Mouse (Mus musculus) MEL (cell line): ENCODE data around the gene Cds2. TPM values are rescaled to one million over a fixed set of nuclear protein-coding genes. Genes with fewer than 3 reads are reported as not detected.
"Not testable (repeated sequence)": the region's sequence is repeated elsewhere in the genome, so short reads cannot be mapped to it uniquely, and the experiment has no call there.

Experiments
- DNase-seq: peaks from one replicate; pipeline ENCODE4 v3.0.0; 2011; ENCODE audit warnings: low read depth, low spot score
- H3K27ac ChIP-seq: 2 replicates; pipeline ENCODE4 v1.5.1; 2012; ENCODE audit warnings: low read depth, mild to moderate bottlenecking, control low read depth, low read length, moderate library complexity; ENCODE audit not compliant: control insufficient read depth
- H3K27me3 ChIP-seq, 2 experiments: fragments of 150-350 bp in 1 of 2; sonication (generic) in 1 of 2; 2 replicates each; pipeline ENCODE4 v1.6.1; 2012; ENCODE audit warnings: low read length in 2 of 2, mild to moderate bottlenecking in 2 of 2, improper control_type of control experiment in 1 of 2, moderate library complexity in 1 of 2; ENCODE audit not compliant: insufficient read depth in 2 of 2, control insufficient read depth in 1 of 2
- H3K36me3 ChIP-seq, 2 experiments: 2 replicates each; pipeline ENCODE4 v1.6.1; 2012 to 2014; ENCODE audit warnings: low read length in 2 of 2, improper control_type of control experiment in 1 of 2, inconsistent platforms in 1 of 2, mild to moderate bottlenecking in 1 of 2; ENCODE audit not compliant: insufficient read depth in 2 of 2, control insufficient read depth in 1 of 2
- H3K4me1 ChIP-seq, 2 experiments: fragments of 150-350 bp in 1 of 2; sonication (generic) in 1 of 2; 2 replicates each; pipeline ENCODE4 v1.6.1; 2012; ENCODE audit warnings: low read length in 2 of 2, improper control_type of control experiment in 1 of 2, mild to moderate bottlenecking in 1 of 2; ENCODE audit not compliant: insufficient read depth in 2 of 2, control insufficient read depth in 1 of 2
- H3K4me3 ChIP-seq, 2 experiments: fragments of 150-350 bp in 1 of 2; sonication (generic) in 1 of 2; 2 replicates each; pipeline ENCODE4 v1.5.1; 2012; ENCODE audit warnings: low read depth in 2 of 2, low read length in 2 of 2, mild to moderate bottlenecking in 2 of 2, moderate library complexity in 2 of 2, control low read depth in 1 of 2, improper control_type of control experiment in 1 of 2; ENCODE audit not compliant: control insufficient read depth in 1 of 2, insufficient read depth in 1 of 2
- H3K79me2 ChIP-seq: 2 replicates; pipeline ENCODE4 v1.6.1; 2012; ENCODE audit warnings: mild to moderate bottlenecking, low read length, moderate library complexity; ENCODE audit not compliant: control insufficient read depth, poor library complexity, insufficient read depth
- H3K9ac ChIP-seq: 2 replicates; pipeline ENCODE4 v1.6.1; 2012; ENCODE audit warnings: low read depth, mild to moderate bottlenecking, control low read depth, low read length, moderate library complexity; ENCODE audit not compliant: control insufficient read depth, poor library complexity, severe bottlenecking
- H3K9me3 ChIP-seq: fragments of 150-350 bp; sonication (generic); replicated peaks from 2 replicates; pipeline ENCODE4 v1.6.1; 2012; ENCODE audit warnings: mild to moderate bottlenecking, low read length, improper control_type of control experiment, moderate library complexity; ENCODE audit not compliant: insufficient read depth
- BHLHE40 ChIP-seq: IDR thresholded peaks from 2 replicates; pipeline ENCODE4 v1.6.1; 2012; ENCODE audit warnings: low read depth, mild to moderate bottlenecking, inconsistent platforms, low read length, improper control_type of control experiment, borderline replicate concordance
- CHD2 ChIP-seq: IDR thresholded peaks from 2 replicates; pipeline ENCODE4 v1.6.1; 2011; ENCODE audit warnings: low read length, improper control_type of control experiment
- CTCF ChIP-seq, 3 experiments: IDR thresholded peaks in 2 of 3; conservative IDR thresholded peaks in 1 of 3; 2 replicates each; pipeline ENCODE4 v1.5.1; 2011 to 2012; ENCODE audit warnings: low read length in 3 of 3, low read depth in 2 of 3, mild to moderate bottlenecking in 2 of 3, improper control_type of control experiment in 1 of 3, inconsistent platforms in 1 of 3, mixed read lengths in 1 of 3, moderate library complexity in 1 of 3; ENCODE audit not compliant: control insufficient read depth in 1 of 3, insufficient read depth in 1 of 3, poor library complexity in 1 of 3, severe bottlenecking in 1 of 3
- E2F4 ChIP-seq: IDR thresholded peaks from 2 replicates; pipeline ENCODE4 v1.6.1; 2011; ENCODE audit warnings: low read depth, low read length, improper control_type of control experiment, borderline replicate concordance
- ELF1 ChIP-seq: IDR thresholded peaks from 2 replicates; pipeline ENCODE4 v1.6.1; 2014; ENCODE audit warnings: low read depth, mild to moderate bottlenecking, inconsistent platforms, low read length, improper control_type of control experiment, moderate library complexity
- EP300 ChIP-seq, 2 experiments: IDR thresholded peaks; 2 replicates each; pipeline ENCODE4 v1.6.1; 2011; ENCODE audit warnings: improper control_type of control experiment in 2 of 2, low read length in 2 of 2, low read depth in 1 of 2, mild to moderate bottlenecking in 1 of 2
- GATA1 ChIP-seq: IDR thresholded peaks from 2 replicates; pipeline ENCODE4 v1.6.1; 2011; ENCODE audit warnings: low read depth, low read length, improper control_type of control experiment
- KAT2A ChIP-seq: conservative IDR thresholded peaks from 2 replicates; pipeline ENCODE4 v1.6.1; 2012; ENCODE audit warnings: low read depth, low read length, improper control_type of control experiment, inconsistent platforms
- MAX ChIP-seq: IDR thresholded peaks from 2 replicates; pipeline ENCODE4 v1.6.1; 2011; ENCODE audit warnings: low read length, improper control_type of control experiment
- MAZ ChIP-seq: IDR thresholded peaks from 2 replicates; pipeline ENCODE4 v1.6.1; 2012; ENCODE audit warnings: low read depth, mild to moderate bottlenecking, inconsistent platforms, low read length, improper control_type of control experiment
- MXI1 ChIP-seq: IDR thresholded peaks from 2 replicates; pipeline ENCODE4 v1.6.1; 2011; ENCODE audit warnings: mild to moderate bottlenecking, low read depth, low read length, improper control_type of control experiment
- NELFE ChIP-seq: IDR thresholded peaks from 2 replicates; pipeline ENCODE4 v1.6.1; 2011; ENCODE audit warnings: low read depth, low read length, improper control_type of control experiment
- RAD21 ChIP-seq: IDR thresholded peaks from 2 replicates; pipeline ENCODE4 v1.6.1; 2011; ENCODE audit warnings: mild to moderate bottlenecking, low read depth, low read length, improper control_type of control experiment
- SIN3A ChIP-seq: IDR thresholded peaks from 2 replicates; pipeline ENCODE4 v1.6.1; 2012; ENCODE audit warnings: low read length, improper control_type of control experiment, inconsistent platforms
- SMC3 ChIP-seq: IDR thresholded peaks from 2 replicates; pipeline ENCODE4 v1.6.1; 2011; ENCODE audit warnings: low read depth, low read length, improper control_type of control experiment
- TAL1 ChIP-seq: IDR thresholded peaks from 2 replicates; pipeline ENCODE4 v1.6.1; 2012; ENCODE audit warnings: mild to moderate bottlenecking, inconsistent platforms, low read length, moderate library complexity, mixed read lengths
- TBP ChIP-seq: IDR thresholded peaks from 2 replicates; pipeline ENCODE4 v1.8.0; 2011; ENCODE audit warnings: low read depth, low read length, improper control_type of control experiment
- TCF12 ChIP-seq: IDR thresholded peaks from 2 replicates; pipeline ENCODE4 v1.6.1; 2014; ENCODE audit warnings: low read depth, mild to moderate bottlenecking, inconsistent platforms, low read length, improper control_type of control experiment, moderate library complexity
- UBTF ChIP-seq: IDR thresholded peaks from 2 replicates; pipeline ENCODE4 v1.6.1; 2012; ENCODE audit warnings: low read depth, mild to moderate bottlenecking, inconsistent platforms, low read length, improper control_type of control experiment, moderate library complexity, borderline replicate concordance; ENCODE audit not compliant: insufficient read depth
- USF2 ChIP-seq, 2 experiments: IDR thresholded peaks; 2 replicates each; pipeline ENCODE4 v1.6.1; 2011 to 2012; ENCODE audit warnings: improper control_type of control experiment in 2 of 2, low read length in 2 of 2, borderline replicate concordance in 1 of 2, inconsistent platforms in 1 of 2, low read depth in 1 of 2, mild to moderate bottlenecking in 1 of 2; ENCODE audit not compliant: insufficient read depth in 1 of 2
- ZKSCAN1 ChIP-seq: IDR thresholded peaks from 2 replicates; pipeline ENCODE4 v1.6.1; 2012; ENCODE audit warnings: low read depth, mild to moderate bottlenecking, inconsistent platforms, low read length, improper control_type of control experiment, moderate library complexity
- polyA plus RNA-seq, 2 experiments: library from polyadenylated mRNA; stranded (reverse) in 1 of 2; unstranded in 1 of 2; fragments of >175 nt in 1 of 2; fragments of >200 nt in 1 of 2; gene quantifications; 2 replicates each; pipeline versions ENCODE4 v1.2.1 to v1.2.4; 2012; ENCODE audit warnings: low replicate concordance in 2 of 2, low read depth in 1 of 2; ENCODE audit not compliant: insufficient read length in 2 of 2, insufficient read depth in 1 of 2, missing spikeins in 1 of 2
- total RNA-seq: library from RNA; depleted of rRNA; stranded (reverse); fragments of 300-350 nt; gene quantifications from 2 replicates; pipeline ENCODE4 v1.2.3, GENCODE M21; 2012

Gene Cds2
- total and polyA plus RNA-seq, 3 experiments, result 8.8 to 28.5 TPM; not detected in 1

GRCm38 (mm10) chr2:132312616-132313015 lies 49.7 kb downstream of the Cds2 start:
- Histone ChIP-seq H3K36me3 (peaks cover 0 to 18% of the 10 kb centered on the region in 2 experiments; a peak in 2 of 4 replicates), H3K4me1 (peaks cover 3 to 24% of the 10 kb centered on the region in 2 experiments)
- TF ChIP-seq TCF12 (no peak), MAX (no peak), SMC3 (no peak), GATA1 (no peak), MAZ (no peak), UBTF (no peak), ELF1 (no peak), NELFE (no peak), TAL1 (no peak), E2F4 (no peak), RAD21 (no peak), TBP (no peak), SIN3A (no peak), ZKSCAN1 (no peak), KAT2A (no peak), MXI1 (no peak), EP300 (IDR thresholded peaks at IDR 0.05; ENCODE audit: low read depth in 1 of 2, low read length in 2 of 2) (no peak), USF2 (IDR thresholded peaks at IDR 0.05; ENCODE audit: borderline replicate concordance in 1 of 2, insufficient read depth in 1 of 2, low read depth in 1 of 2, low read length in 2 of 2) (no peak)

GRCm38 (mm10) chr2:132313568-132313967 lies 50.6 kb downstream of the Cds2 start:
- Histone ChIP-seq H3K4me3 (no peak overlapping the region), H3K9me3 (no peaks in the 10 kb centered on the region), H3K36me3 (peaks cover 0 to 12% of the 10 kb centered on the region in 2 experiments; a peak in 2 of 4 replicates), H3K27ac (no peak overlapping the region), H3K4me1 (peaks cover 1 to 15% of the 10 kb centered on the region in 2 experiments; a peak in 3 of 4 replicates), H3K79me2 (no peaks in the 10 kb centered on the region), H3K9ac (no peak overlapping the region), H3K27me3 (no peaks in the 10 kb centered on the region)
- DNase-seq, result no peak
- TF ChIP-seq RAD21, result no peak
- TF ChIP-seq GATA1, result no peak
- TF ChIP-seq BHLHE40, result no peak
- no peak for TF ChIP-seq CHD2
- no peak for TF ChIP-seq CTCF (IDR thresholded peaks at IDR 0.05 in 2 of 3, conservative IDR thresholded peaks at IDR 0.05 in 1 of 3; ENCODE audit: control insufficient read depth in 1 of 3, insufficient read depth in 1 of 3, low read depth in 2 of 3, low read length in 3 of 3, poor library complexity in 1 of 3, severe bottlenecking in 1 of 3)

More at GRCm38 (mm10) chr2:132312616-132313015, 49.7 kb downstream of the Cds2 start:
- no peaks in the 10 kb centered on the region for H3K79me2 ChIP-seq
- no peaks in the 10 kb centered on the region for H3K27me3 ChIP-seq
- H3K9me3 ChIP-seq, result no peaks in the 10 kb centered on the region
- no peak overlapping the region for H3K9ac ChIP-seq
- no peak for DNase-seq
- no peak overlapping the region for H3K4me3 ChIP-seq
- H3K27ac ChIP-seq, result no peak overlapping the region

GRCm38 (mm10) chr2:132314057-132314456 lies 51.1 kb downstream of the Cds2 start:
- H3K4me1 ChIP-seq, result peaks cover 0 to 10% of the 10 kb centered on the region in 2 experiments; a peak in 3 of 4 replicates
- not testable (repeated sequence) for H3K27ac ChIP-seq, H3K27me3 ChIP-seq, H3K4me3 ChIP-seq, H3K79me2 ChIP-seq, H3K9me3 ChIP-seq, H3K9ac ChIP-seq, H3K36me3 ChIP-seq, DNase-seq
